Mouse (Mus musculus): ENCODE data around the gene 2310061I04Rik.

2310061I04Rik gene

DNA sequence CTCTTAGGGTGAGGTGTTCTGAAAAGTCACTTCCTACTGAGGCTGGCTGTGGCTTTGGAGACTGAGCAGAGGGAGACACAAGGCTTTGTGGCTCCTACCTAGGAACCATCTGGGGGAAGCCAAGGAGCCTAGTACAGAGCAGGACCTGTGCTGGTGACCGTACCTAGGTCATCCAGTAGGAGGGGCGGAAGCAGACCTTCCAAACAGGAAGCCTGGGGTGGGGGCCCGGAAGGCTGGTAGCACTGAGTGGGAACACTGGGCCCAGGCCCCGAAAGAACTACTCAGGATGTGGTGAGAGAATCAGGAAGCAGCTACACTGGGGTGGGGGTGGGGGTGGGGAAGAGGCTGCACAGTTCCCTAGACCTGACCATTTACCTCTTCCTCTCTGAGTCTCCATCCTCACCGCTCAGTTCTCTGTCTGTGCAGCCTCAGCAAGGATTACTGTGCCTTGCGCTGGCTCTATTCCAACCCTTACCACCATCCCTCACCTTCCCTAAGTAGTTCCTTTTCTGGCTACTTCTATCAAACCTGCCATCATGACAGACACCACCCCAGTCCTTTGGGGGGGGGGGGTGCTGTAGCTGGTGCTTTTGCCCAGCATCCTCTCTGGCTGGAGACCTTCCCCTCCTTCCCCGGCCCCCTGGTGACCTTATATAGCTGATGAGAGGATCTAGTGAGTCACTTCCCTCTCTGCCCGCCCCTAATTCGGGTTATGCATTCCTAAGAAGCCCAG lies 26.9 kb downstream of the 2310061I04Rik start:
- peak; percentile 92 for DNase-seq (ENCODE audit: low read depth)

DNA sequence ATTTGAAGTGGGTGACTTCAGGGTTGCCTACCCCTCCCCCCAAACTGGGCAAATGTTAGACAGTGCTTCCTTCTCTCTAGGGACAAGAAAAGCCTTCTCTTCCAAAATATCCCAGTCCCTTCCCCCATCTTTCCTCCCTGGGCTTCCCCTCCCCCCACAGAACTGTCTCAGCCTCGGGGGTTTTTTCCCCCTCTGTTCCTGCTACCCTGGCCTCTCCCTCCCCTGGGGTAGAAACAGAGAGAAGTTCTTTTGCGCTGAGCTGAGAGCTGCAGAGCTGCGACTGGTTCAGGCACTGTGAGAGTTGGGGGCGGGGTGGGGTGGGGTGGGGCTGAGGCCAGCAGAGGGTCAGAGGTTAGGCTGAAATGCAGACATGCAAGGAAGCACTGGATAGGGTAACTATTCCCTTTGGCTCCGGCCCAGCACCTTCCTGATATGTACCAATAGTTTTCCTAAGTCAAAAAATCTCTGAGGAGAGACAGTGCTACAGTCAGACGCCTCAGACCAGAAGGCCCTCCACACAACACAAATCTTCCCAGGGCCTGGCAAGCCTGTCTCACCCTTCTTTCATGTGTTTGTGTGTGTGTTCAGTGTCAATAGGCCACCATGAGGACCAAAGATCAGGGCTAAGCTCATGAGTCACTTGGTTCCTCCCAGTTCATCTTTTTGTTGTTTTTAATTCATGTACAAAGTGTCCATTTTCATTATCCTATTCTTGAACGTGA lies 27.7 kb downstream of the 2310061I04Rik start:
- peak; percentile 60 for DNase-seq (ENCODE audit: low read depth)

- no peak for DNase-seq (ENCODE audit: low read depth)
Observed at GRCm38 (mm10) chr17:35868961-35869345, 28.3 kb downstream of the 2310061I04Rik start.

- DNase-seq (ENCODE audit: low read depth), result peak; percentile 83
Observed at GRCm38 (mm10) chr17:35868165-35868820, 28.9 kb downstream of the 2310061I04Rik start.

DNA sequence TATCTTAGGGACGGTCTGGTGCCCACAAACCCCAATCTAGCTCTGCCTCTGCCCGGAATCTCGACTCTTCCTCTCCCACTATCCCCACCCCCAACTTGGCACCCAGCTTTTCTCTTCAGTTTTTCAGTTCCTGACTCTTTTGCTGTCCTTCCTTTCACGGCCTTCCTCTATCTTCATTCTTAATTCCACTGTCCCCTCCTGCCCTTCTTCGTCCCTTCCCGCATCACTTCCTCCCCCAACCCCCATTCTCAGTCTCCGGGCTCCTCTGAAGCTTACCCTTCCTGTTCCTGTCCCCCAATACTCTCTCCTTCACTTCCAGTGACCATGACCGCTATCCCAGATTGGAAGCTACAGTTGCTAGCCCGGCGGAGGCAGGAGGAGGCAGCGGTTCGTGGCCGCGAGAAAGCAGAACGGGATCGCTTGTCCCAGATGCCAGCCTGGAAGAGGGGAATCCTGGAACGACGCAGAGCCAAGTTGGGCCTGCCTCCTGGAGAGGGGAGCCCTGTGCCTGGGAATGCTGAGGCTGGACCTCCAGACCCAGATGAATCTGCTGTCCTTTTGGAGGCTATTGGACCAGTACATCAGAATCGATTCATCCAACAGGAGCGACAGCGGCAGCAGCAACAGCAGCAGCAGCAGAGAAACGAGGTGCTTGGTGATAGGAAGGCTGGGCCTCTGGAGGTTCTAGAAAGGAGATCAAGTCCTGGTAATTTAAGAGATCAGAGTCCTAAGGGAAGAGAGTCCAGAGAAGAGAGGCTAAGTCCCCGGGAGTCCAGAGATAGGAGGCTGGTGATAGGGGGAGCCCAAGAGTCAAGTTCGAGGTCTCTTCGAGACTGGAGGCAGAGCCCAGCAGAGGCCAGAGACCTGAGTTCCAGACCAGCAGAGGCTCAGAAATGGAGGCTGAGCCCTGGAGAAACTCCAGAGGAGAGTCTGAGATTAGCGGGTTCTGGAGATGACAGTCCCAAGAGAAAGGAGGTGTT lies 30.0 kb downstream of the 2310061I04Rik start:
- peak; percentile 82 for DNase-seq (ENCODE audit: low read depth)

- peak; percentile 83 for DNase-seq (ENCODE audit: low read depth)
Observed at GRCm38 (mm10) chr17:35866281-35866831, 30.9 kb downstream of the 2310061I04Rik start.

GRCm38 (mm10) chr17:35865481-35866280 lies 31.6 kb downstream of the 2310061I04Rik start, which contains the start of gene Ppp1r18:
Gene Ppp1r18, plus strand, starts transcription at chr17:35865593.
- DNase-seq (ENCODE audit: low read depth), result peak; percentile 72

DNA sequence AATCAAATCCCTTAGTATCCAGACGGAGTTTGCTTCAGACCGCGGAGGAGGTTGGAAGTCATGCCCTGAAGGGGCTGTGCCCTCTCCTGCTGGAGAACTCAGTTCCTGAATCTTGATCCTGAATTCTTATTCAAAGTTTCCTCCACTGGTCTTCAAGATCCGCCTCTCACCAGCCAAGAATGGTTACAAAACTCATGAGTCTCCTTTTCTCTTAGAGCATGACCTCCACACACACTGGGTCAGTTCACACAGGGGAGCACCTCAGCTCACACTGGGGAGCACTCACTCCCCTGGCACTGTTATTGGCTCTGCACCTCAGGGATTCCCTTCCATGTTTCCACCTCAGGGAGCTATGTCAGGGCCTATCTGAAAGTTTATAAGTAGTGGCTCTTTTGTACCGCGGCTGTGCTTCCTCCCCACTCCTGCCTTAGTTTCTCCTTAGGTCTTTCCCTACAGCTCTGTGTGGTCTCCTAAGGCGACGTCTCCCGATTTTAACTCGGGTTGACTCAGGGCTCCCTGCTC lies 32.3 kb downstream of the 2310061I04Rik start:
- peak; percentile 9 for DNase-seq (ENCODE audit: low read depth)

- DNase-seq (ENCODE audit: low read depth), result peak; percentile 92
Observed at GRCm38 (mm10) chr17:35861198-35861857, 35.9 kb downstream of the 2310061I04Rik start, which contains the start of gene Nrm. Gene Nrm, plus strand, starts transcription at chr17:35861318.

DNA sequence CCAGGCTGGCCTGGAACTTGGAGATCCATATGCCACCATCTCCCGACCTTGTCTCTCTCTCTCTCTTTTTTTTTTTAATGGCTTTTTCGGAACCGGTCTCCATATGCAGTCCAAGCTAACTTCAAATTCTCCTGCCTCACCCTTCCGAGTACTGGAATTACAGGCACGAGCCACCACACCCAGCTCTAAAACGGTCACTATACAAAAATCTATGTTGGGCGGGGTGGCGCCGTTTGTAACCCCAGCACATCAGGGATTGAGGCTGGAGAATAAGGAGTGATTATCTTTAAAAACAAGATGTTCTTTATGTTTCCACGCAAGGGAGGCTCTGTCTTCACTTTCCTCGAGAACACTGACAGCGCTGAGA lies 36.4 kb downstream of the 2310061I04Rik start:
- DNase-seq (ENCODE audit: low read depth), result no peak

GRCm38 (mm10) chr17:35859835-35860234 lies 37.4 kb downstream of the 2310061I04Rik start:
- DNase-seq (ENCODE audit: low read depth), result peak; percentile 16

GRCm38 (mm10) chr17:35859371-35859770 lies 37.9 kb downstream of the 2310061I04Rik start:
- DNase-seq (ENCODE audit: low read depth), result no peak

DNA sequence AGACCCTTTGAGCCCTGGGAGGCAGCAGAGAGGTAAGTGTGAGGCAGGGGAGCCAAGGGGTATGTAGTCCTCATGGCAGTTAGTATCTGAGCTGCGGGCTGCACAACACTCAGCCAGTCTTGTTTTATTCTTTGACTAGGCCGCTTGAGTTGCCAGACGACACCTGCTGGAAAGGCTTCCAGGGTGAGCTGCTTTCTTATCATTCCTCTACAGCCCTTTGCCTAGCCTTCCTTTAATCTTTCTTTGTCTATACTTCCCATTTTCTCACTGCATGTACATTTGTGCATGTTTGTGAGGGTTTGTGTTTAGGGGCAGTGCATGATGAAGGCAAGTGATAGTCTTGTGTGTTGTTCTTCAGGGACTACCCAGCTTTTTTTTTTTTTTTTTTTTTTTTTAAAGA lies 46.3 kb downstream of the 2310061I04Rik start:
- DNase-seq (ENCODE audit: low read depth), result no peak

- no peak for DNase-seq (ENCODE audit: low read depth)
Observed at GRCm38 (mm10) chr17:35848112-35848511, 49.1 kb downstream of the 2310061I04Rik start.

GRCm38 (mm10) chr17:35843514-35843913 lies 53.7 kb downstream of the 2310061I04Rik start:
- DNase-seq (ENCODE audit: low read depth), result peak; percentile 25

Data from induced T-regulatory cell, adult 2 months (primary cell).